16 mouse cellular contexts compared by ENCODE assay signal in the genomic region with DNA sequence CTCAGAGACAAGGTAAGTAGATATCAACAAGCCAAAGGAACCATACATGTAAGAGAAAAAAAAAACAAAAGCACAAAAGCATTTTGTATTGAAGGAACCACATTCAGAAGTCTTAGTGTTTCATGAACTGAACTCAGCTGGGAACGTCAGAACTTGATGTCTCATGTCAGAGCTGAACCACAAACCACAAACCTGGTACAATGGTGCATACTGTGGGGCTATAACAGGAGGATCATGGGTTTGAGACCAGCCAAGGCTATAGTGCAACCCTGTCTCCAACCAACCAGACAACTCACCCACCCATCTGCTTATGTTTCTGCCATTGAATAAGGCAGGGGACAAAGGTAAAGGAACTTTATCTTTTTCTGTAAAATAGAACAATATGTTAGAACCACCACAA.
"Had no signal": no experiment of that assay in that cellular context is flagged by ENCODE, and none has a peak within 500 bp of the region (broad histone marks: within the 10 kb centered on the region; RNA-seq: fewer than 3 reads in every experiment).

No protein-coding gene starts in this region.

- H3K27ac ChIP-seq: kidney, postnatal 0 days; limb, embryonic 12.5 days; liver, embryonic 13.5 days; lung, embryonic 15.5 days; midbrain, embryonic 13.5 days; neural tube, embryonic 15.5 days; stomach, postnatal 0 days had no signal

- H3K4me3 ChIP-seq: limb, embryonic 12.5 days; liver, embryonic 13.5 days; lung, embryonic 15.5 days; midbrain, embryonic 13.5 days; myocyte; neural tube, embryonic 15.5 days had no signal

- DNase-seq: kidney, adult 11 months; kidney, adult 9 months; kidney, postnatal 36 days; liver; liver, embryonic 13.5 days; liver, postnatal 0 days; lung, postnatal 14 days; right cerebral cortex, postnatal 4 days; spleen, adult 18-20 months had no signal

- H3K4me1 ChIP-seq: limb, embryonic 12.5 days; lung, embryonic 15.5 days; neural tube, embryonic 15.5 days had no signal
